Mouse (Mus musculus) lung, postnatal 25 days (tissue): Measurements from ENCODE around the gene Tac2.

Experiments
- DNase-seq: peaks from one replicate; pipeline ENCODE4 v3.0.0; 2022; ENCODE audit warnings: low spot score

Gene Tac2

GRCm38 (mm10) chr10:127724178-127724577, at the start of gene Tac2:
Tac2 (plus strand) TSS chr10:127724478.
- DNase-seq = no peak

GRCm38 (mm10) chr10:127674794-127675522, 49.3 kb upstream of the Tac2 start:
- peak; percentile 96 for DNase-seq

- DNase-seq = no peak
These were observed 48.3 kb upstream of the Tac2 start for GRCm38 (mm10) chr10:127675859-127676398.

GRCm38 (mm10) chr10:127676691-127677548, 47.4 kb upstream of the Tac2 start:
- peak; percentile 97 for DNase-seq

GRCm38 (mm10) chr10:127677591-127678336, 46.5 kb upstream of the Tac2 start:
- peak; percentile 81 for DNase-seq

GRCm38 (mm10) chr10:127679208-127679607, 45.1 kb upstream of the Tac2 start:
- no peak for DNase-seq

- DNase-seq = no peak
These were observed 44.4 kb upstream of the Tac2 start for GRCm38 (mm10) chr10:127679881-127680280.

GRCm38 (mm10) chr10:127682886-127683285, 41.4 kb upstream of the Tac2 start:
- DNase-seq = no peak

GRCm38 (mm10) chr10:127691053-127691452, 33.2 kb upstream of the Tac2 start:
- no peak for DNase-seq

- peak; percentile 30 for DNase-seq
These were observed 29.6 kb upstream of the Tac2 start for GRCm38 (mm10) chr10:127694636-127695035.

- DNase-seq = no peak
These were observed 28.5 kb upstream of the Tac2 start for GRCm38 (mm10) chr10:127695775-127696174.

- DNase-seq = no peak
These were observed 25.3 kb upstream of the Tac2 start for GRCm38 (mm10) chr10:127698966-127699365.

- DNase-seq = no peak
These were observed 21.0 kb upstream of the Tac2 start for GRCm38 (mm10) chr10:127703299-127703698.

GRCm38 (mm10) chr10:127704293-127704692, 20.0 kb upstream of the Tac2 start:
- no peak for DNase-seq

- DNase-seq = no peak
These were observed 19.5 kb upstream of the Tac2 start, which contains the start of gene Myo1a for GRCm38 (mm10) chr10:127704766-127705220. Myo1a (plus strand) TSS chr10:127705170.

- no peak for DNase-seq
These were observed 18.5 kb upstream of the Tac2 start for GRCm38 (mm10) chr10:127705783-127706182.

GRCm38 (mm10) chr10:127707721-127708120, 16.6 kb upstream of the Tac2 start:
- DNase-seq = no peak

- no peak for DNase-seq
These were observed 15.4 kb upstream of the Tac2 start for GRCm38 (mm10) chr10:127708850-127709370.

- no peak for DNase-seq
These were observed 13.9 kb upstream of the Tac2 start for GRCm38 (mm10) chr10:127710331-127710730.

GRCm38 (mm10) chr10:127712736-127713135, 11.5 kb upstream of the Tac2 start:
- no peak for DNase-seq

- DNase-seq = no peak
These were observed 2.4 kb upstream of the Tac2 start for GRCm38 (mm10) chr10:127721671-127722418.
